In the genomic region with DNA sequence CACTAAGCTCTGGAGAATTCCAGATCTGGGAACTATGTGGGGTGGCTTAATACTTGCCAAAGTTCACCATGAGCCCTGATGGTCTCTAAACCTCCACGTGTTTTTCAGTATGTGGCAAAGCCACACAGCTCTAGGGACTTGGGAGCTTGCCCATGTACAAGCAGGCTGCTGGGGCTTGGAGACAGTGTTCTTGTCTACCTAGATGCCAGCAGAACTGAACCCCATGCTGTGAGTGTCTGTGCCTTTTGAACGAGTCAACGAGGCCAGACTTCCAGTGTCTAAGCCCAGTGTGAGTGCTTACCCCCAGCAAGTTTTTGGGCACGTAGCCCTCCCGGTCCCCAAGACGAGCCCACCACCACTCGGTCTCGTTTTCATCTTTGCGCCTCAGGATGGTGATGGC, we compare ENCODE assay signal across 13 mouse cellular contexts. TPM values are rescaled to one million over a fixed set of nuclear protein-coding genes. Genes with fewer than 3 reads are reported as not detected.
A peak's percentile ranks its signal among the peaks of the same experiment; 100 is the strongest.
DNase-seq lines count a peak whose midpoint lies in the region; ATAC-seq and TF ChIP-seq lines count a peak whose summit lies in the region.
"Had no signal": no experiment of that assay in that cellular context is flagged by ENCODE, and none has a peak within 500 bp of the region (broad histone marks: within the 10 kb centered on the region; RNA-seq: fewer than 3 reads in every experiment).

No protein-coding gene starts in this region.

- intact Hi-C loops in gastrocnemius, postnatal 14 days (cut with DNase I; ENCODE audit: low total_unique reads): no loop called here

- H3K9me3 ChIP-seq in forebrain, embryonic 12.5 days: no peaks in the 10 kb centered on the region
- H3K9me3 ChIP-seq in forebrain, embryonic 10.5 days: no peaks in the 10 kb centered on the region
- H3K9me3 ChIP-seq in midbrain, embryonic 12.5 days: no peaks in the 10 kb centered on the region
- H3K9me3 ChIP-seq in midbrain, embryonic 11.5 days (ENCODE audit: control insufficient read depth, low read length): no peaks in the 10 kb centered on the region
- no peaks in the 10 kb centered on the region for H3K9me3 ChIP-seq in hindbrain, postnatal 0 days (ENCODE audit: low read length)

- no peak for TF ChIP-seq CTCF in hindbrain, postnatal 0 days (IDR thresholded peaks at IDR 0.05; ENCODE audit: low read depth)

- no peak overlapping the region for H3K4me3 ChIP-seq in forebrain, embryonic 12.5 days (replicated peaks)
- no peak overlapping the region for H3K4me3 ChIP-seq in forebrain, embryonic 10.5 days
- H3K4me3 ChIP-seq in midbrain, embryonic 12.5 days: no peak overlapping the region
- H3K4me3 ChIP-seq in midbrain, embryonic 11.5 days (ENCODE audit: low read depth, low read length): no peak overlapping the region
- H3K4me3 ChIP-seq in hindbrain, postnatal 0 days (ENCODE audit: low read length): no peak overlapping the region
- H3K4me3 ChIP-seq: erythroblast, embryonic 14.5 days had no signal

- H3K4me1 ChIP-seq in forebrain, embryonic 12.5 days: no peaks in the 10 kb centered on the region; the same call in 1 of the 2 replicates
- no peaks in the 10 kb centered on the region for H3K4me1 ChIP-seq in forebrain, embryonic 10.5 days
- H3K4me1 ChIP-seq in midbrain, embryonic 12.5 days: peaks cover 5% of the 10 kb centered on the region; the same call in 1 of the 2 replicates
- no peaks in the 10 kb centered on the region; the same call in 1 of the 2 replicates for H3K4me1 ChIP-seq in midbrain, embryonic 11.5 days (ENCODE audit: control insufficient read depth, insufficient read depth, low read length)
- no peaks in the 10 kb centered on the region for H3K4me1 ChIP-seq in hindbrain, postnatal 0 days (ENCODE audit: insufficient read depth, low read length)

- no peak overlapping the region for H3K4me2 ChIP-seq in forebrain, embryonic 12.5 days
- no peak overlapping the region for H3K4me2 ChIP-seq in midbrain, embryonic 12.5 days (replicated peaks)
- H3K4me2 ChIP-seq in midbrain, embryonic 11.5 days: no peak overlapping the region
- no peak overlapping the region for H3K4me2 ChIP-seq in hindbrain, postnatal 0 days (ENCODE audit: low read depth, low read length)

- no peaks in the 10 kb centered on the region for H3K27me3 ChIP-seq in forebrain, embryonic 12.5 days
- no peaks in the 10 kb centered on the region for H3K27me3 ChIP-seq in forebrain, embryonic 10.5 days (ENCODE audit: poor library complexity, severe bottlenecking)
- no peaks in the 10 kb centered on the region for H3K27me3 ChIP-seq in midbrain, embryonic 12.5 days
- no peaks in the 10 kb centered on the region for H3K27me3 ChIP-seq in midbrain, embryonic 11.5 days (ENCODE audit: control insufficient read depth, insufficient read depth, low read length)
- H3K27me3 ChIP-seq in hindbrain, postnatal 0 days (ENCODE audit: insufficient read depth, low read length): no peaks in the 10 kb centered on the region

- H3K27ac ChIP-seq in forebrain, embryonic 12.5 days: 0 out of 2 replicates have a peak overlapping the region, but pooled peaks have one; percentile 19
- no peak overlapping the region for H3K27ac ChIP-seq in forebrain, embryonic 10.5 days
- H3K27ac ChIP-seq in midbrain, embryonic 12.5 days (replicated peaks): peak overlapping the region; percentile 25
- no peak overlapping the region for H3K27ac ChIP-seq in midbrain, embryonic 11.5 days (ENCODE audit: low read depth, low read length)
- H3K27ac ChIP-seq in hindbrain, postnatal 0 days: no peak overlapping the region; the same call in 1 of the 2 replicates

- no peak overlapping the region for H3K9ac ChIP-seq in forebrain, embryonic 12.5 days
- no peak overlapping the region for H3K9ac ChIP-seq in midbrain, embryonic 12.5 days (replicated peaks)
- no peak overlapping the region for H3K9ac ChIP-seq in midbrain, embryonic 11.5 days (ENCODE audit: low read length)
- no peak overlapping the region for H3K9ac ChIP-seq in hindbrain, postnatal 0 days (replicated peaks; ENCODE audit: low read length)

- 90% methylated on average over 9 of the region's 9 CpGs for WGBS in forebrain, embryonic 12.5 days
- 88% methylated on average over 9 of the region's 9 CpGs for WGBS in forebrain, embryonic 10.5 days
- 87% methylated on average over 9 of the region's 9 CpGs for WGBS in midbrain, embryonic 12.5 days
- 82% methylated on average over 9 of the region's 9 CpGs for WGBS in midbrain, embryonic 11.5 days
- WGBS in hindbrain, postnatal 0 days: 55% methylated on average over 9 of the region's 9 CpGs

- no peak for ATAC-seq in forebrain, embryonic 12.5 days (ENCODE audit: low FRiP score)
- no peak for ATAC-seq in midbrain, embryonic 12.5 days (ENCODE audit: low FRiP score, low read depth)
- no peak for ATAC-seq in midbrain, embryonic 11.5 days (ENCODE audit: low FRiP score)
- ATAC-seq in hindbrain, postnatal 0 days: peak; percentile 36
- ATAC-seq: intestine, embryonic 16.5 days had no signal

- DNase-seq in forebrain, embryonic 10.5 days (ENCODE audit: extremely low spot score, low spot score): no peak
- DNase-seq in midbrain, embryonic 11.5 days (ENCODE audit: low spot score, missing footprints): no peak
- DNase-seq in cerebellum, postnatal 25 days: peak; percentile 60 to 76
- DNase-seq in hindbrain, postnatal 0 days (ENCODE audit: low spot score): peak; percentile 39
- DNase-seq in gastrocnemius, postnatal 14 days: no peak
- no peak for DNase-seq in adrenal gland, adult 2 months
- DNase-seq: adrenal gland, postnatal 25 days; B cell, adult 2 months; lung, postnatal 4 days had no signal

- peaks cover 69% of the 10 kb centered on the region for H3K36me3 ChIP-seq in forebrain, embryonic 12.5 days (replicated peaks)
- peaks cover 74% of the 10 kb centered on the region for H3K36me3 ChIP-seq in forebrain, embryonic 10.5 days (replicated peaks)
- peaks cover 62% of the 10 kb centered on the region for H3K36me3 ChIP-seq in midbrain, embryonic 12.5 days
- peaks cover 5% of the 10 kb centered on the region for H3K36me3 ChIP-seq in midbrain, embryonic 11.5 days (ENCODE audit: control insufficient read depth, insufficient read depth, low read length)
- H3K36me3 ChIP-seq in hindbrain, postnatal 0 days (ENCODE audit: insufficient read depth, low read length): peaks cover 83% of the 10 kb centered on the region

RNA-seq across cellular contexts. Expression of a gene that starts 16.0 kb away (rescaled TPM):
- 50.3 and 55.0 TPM in 2 replicates for polyA plus RNA-seq in forebrain, embryonic 12.5 days (2016; fragmentation: Nextera tagmentation; extraction: Ambion mirVana)
- polyA plus RNA-seq in forebrain, embryonic 10.5 days (2016; fragmentation: Nextera tagmentation; extraction: Ambion mirVana): 68.2 and 69.3 TPM in 2 replicates
- 54.1 and 57.5 TPM in 2 replicates for polyA plus RNA-seq in midbrain, embryonic 12.5 days (2016; fragmentation: Nextera tagmentation; extraction: Ambion mirVana)
- polyA plus RNA-seq in midbrain, embryonic 11.5 days (2014; fragmentation: Nextera tagmentation; extraction: Ambion mirVana): 63.7 and 64.1 TPM in 2 replicates
- total RNA-seq in hindbrain, postnatal 0 days (2014; rRNA removed): 43.4 and 44.3 TPM in 2 replicates
- 44.8 and 48.3 TPM in 2 replicates for polyA plus RNA-seq in hindbrain, postnatal 0 days (2015; fragmentation: Nextera tagmentation; extraction: Ambion mirVana)
- 10 to 100 TPM; 15.1 to 18.6 TPM for total RNA-seq in gastrocnemius, postnatal 14 days (2021)
- total RNA-seq in adrenal gland, adult 2 months (2021): 100 to 1,000 TPM in 1 of 2 experiments, 10 to 100 TPM in 1; 63.4 to 125 TPM
- polyA plus RNA-seq in adrenal gland, adult 2 months (2012; rRNA removed): 124 and 125 TPM in 2 replicates

RNA-seq across cellular contexts. Expression of a gene that starts 16.3 kb away (rescaled TPM):
- polyA plus RNA-seq in forebrain, embryonic 12.5 days (2016; fragmentation: Nextera tagmentation; extraction: Ambion mirVana): 10.0 and 11.6 TPM in 2 replicates
- 16.7 and 21.5 TPM in 2 replicates for polyA plus RNA-seq in forebrain, embryonic 10.5 days (2016; fragmentation: Nextera tagmentation; extraction: Ambion mirVana)
- 7.4 and 7.9 TPM in 2 replicates for polyA plus RNA-seq in midbrain, embryonic 12.5 days (2016; fragmentation: Nextera tagmentation; extraction: Ambion mirVana)
- 11.1 and 12.6 TPM in 2 replicates for polyA plus RNA-seq in midbrain, embryonic 11.5 days (2014; fragmentation: Nextera tagmentation; extraction: Ambion mirVana)
- total RNA-seq in hindbrain, postnatal 0 days (2014; rRNA removed): 16.8 and 17.4 TPM in 2 replicates
- polyA plus RNA-seq in hindbrain, postnatal 0 days (2015; fragmentation: Nextera tagmentation; extraction: Ambion mirVana): 2.6 and 2.7 TPM in 2 replicates
- under 1 TPM; 0.53 to 0.86 TPM for total RNA-seq in gastrocnemius, postnatal 14 days (2021)
- 10 to 100 TPM in 1 of 2 experiments, 1 to 10 TPM in 1; 8.8 to 17.8 TPM for total RNA-seq in adrenal gland, adult 2 months (2021)
- 19.7 and 22.5 TPM in 2 replicates for polyA plus RNA-seq in adrenal gland, adult 2 months (2012; rRNA removed)

Comparison
In these comparisons a context has a peak if more than half of its experiments do, and no peak if none do; other contexts are left out.
1. H3K27ac ChIP-seq: peak in forebrain, embryonic 12.5 days (single experiment) and midbrain, embryonic 12.5 days (single experiment); none in forebrain, embryonic 10.5 days (single experiment), midbrain, embryonic 11.5 days (single experiment) and hindbrain, postnatal 0 days (single experiment).
2. DNase-seq: peak in cerebellum, postnatal 25 days (2 of 2) and hindbrain, postnatal 0 days (single experiment); none in forebrain, embryonic 10.5 days (single experiment), midbrain, embryonic 11.5 days (single experiment), gastrocnemius, postnatal 14 days (single experiment) and adrenal gland, adult 2 months (single experiment).